Mouse (Mus musculus) forebrain, embryonic 14.5 days (tissue): ENCODE measurements around the gene Gm9837. TPM values are rescaled to one million over a fixed set of nuclear protein-coding genes. Genes with fewer than 3 reads are reported as not detected.

Source experiments
- ATAC-seq: fragments of 200-750 bp; cut with Nextera tagmentation; 2 replicates; pipeline ENCODE4 v1.8.0; 2017; ENCODE audit warnings: mild to moderate bottlenecking, moderate library complexity
- DNase-seq: peaks from one replicate; pipeline ENCODE4 v3.0.0-alpha.2; 2015; ENCODE audit warnings: low spot score
- H3K27ac ChIP-seq: fragments of 300-500 bp; sonication (generic); 2 replicates; pipeline ENCODE4 v1.5.1; 2014; ENCODE audit warnings: low read depth, mild to moderate bottlenecking, control low read depth, low read length, moderate library complexity
- H3K27me3 ChIP-seq: fragments of 300-500 bp; sonication (generic); replicated peaks from 2 replicates; pipeline ENCODE4 v1.6.1; 2014; ENCODE audit warnings: low read length, control low read depth, mixed read lengths; ENCODE audit not compliant: control insufficient read depth, insufficient read depth
- H3K36me3 ChIP-seq: fragments of 300-500 bp; sonication (generic); 2 replicates; pipeline ENCODE4 v1.6.1; 2014; ENCODE audit warnings: low read length, control low read depth; ENCODE audit not compliant: control insufficient read depth, insufficient read depth
- H3K4me1 ChIP-seq: fragments of 300-500 bp; sonication (generic); 2 replicates; pipeline ENCODE4 v1.6.1; 2014; ENCODE audit warnings: antibody characterized with exemption, low read length, control low read depth; ENCODE audit not compliant: control insufficient read depth, insufficient read depth
- H3K4me2 ChIP-seq: fragments of 300-500 bp; sonication (generic); 2 replicates; pipeline ENCODE4 v1.6.1; 2014; ENCODE audit warnings: mild to moderate bottlenecking, control low read depth, low read length
- H3K4me3 ChIP-seq: fragments of 300-500 bp; sonication (generic); 2 replicates; pipeline ENCODE4 v1.5.1; 2014; ENCODE audit warnings: low read depth, low read length, control low read depth
- H3K9ac ChIP-seq: fragments of 300-500 bp; sonication (generic); 2 replicates; pipeline ENCODE4 v1.6.1; 2014; ENCODE audit warnings: mild to moderate bottlenecking, low read length, control low read depth, moderate library complexity
- H3K9me3 ChIP-seq: fragments of 300-500 bp; sonication (generic); replicated peaks from 2 replicates; pipeline ENCODE4 v1.6.1; 2016; ENCODE audit warnings: low read length, control low read depth, mixed read lengths; ENCODE audit not compliant: control insufficient read depth
- WGBS: fragments of 180-500 bp; shearing (Covaris S2); extraction: QIAGEN DNeasy Blood & Tissue Kit; methylation state at CpG from one replicate; pipeline ENCODE4 v1.1.7; 2014; 5-methylcytosine and 5-hydroxymethylcytosine counted together
- polyA plus RNA-seq: library from polyadenylated mRNA; unstranded; fragments of >200 nt; fragmentation: Nextera tagmentation; extraction: Ambion mirVana; gene quantifications from 2 replicates; pipeline ENCODE4 v1.2.1, GENCODE M21; 2014

The Gm9837 gene
- polyA plus RNA-seq, 1 experiment from 2014 or later: not detected

DNA sequence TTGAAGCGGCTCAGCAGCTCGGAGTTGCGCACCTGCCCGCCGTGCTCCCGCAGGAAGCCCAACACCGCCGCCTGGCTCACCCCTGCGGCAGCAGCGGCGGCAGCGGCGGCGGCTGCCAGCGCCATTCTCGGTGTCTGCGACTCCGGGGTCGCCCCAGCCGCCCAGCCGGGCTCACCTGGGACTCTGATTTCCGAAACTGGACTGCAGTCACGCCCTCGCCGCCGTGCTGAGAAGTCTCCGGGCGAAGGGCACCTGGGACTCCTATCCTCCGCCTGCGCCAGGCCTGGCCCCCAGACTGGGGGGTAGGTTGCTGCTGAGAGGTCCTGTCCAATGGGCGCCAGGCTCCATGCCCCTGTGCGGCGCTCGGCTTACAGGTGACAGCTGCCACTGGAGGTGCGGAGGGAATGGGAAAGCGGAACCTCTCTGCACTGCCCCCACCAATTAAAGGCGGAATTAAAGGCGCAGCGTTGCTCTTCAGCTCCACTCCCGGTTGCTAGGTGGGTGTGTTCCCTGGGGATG lies 9.6 kb upstream of the Gm9837 start, which contains the start of the genes Gm9945 and Sowaha:
TSS of gene Gm9945 (plus strand) at position 384 of the 519 bp plus-strand sequence.
TSS of gene Sowaha (minus strand) at position 492 of the 519 bp plus-strand sequence.
- WGBS: 3% methylated on average over 40 of the region's 40 CpGs
- Histone ChIP-seq H3K27ac (0 out of 2 replicates have a peak within 1 kb of the TSS, but pooled peaks have one; percentile 21), H3K9me3 (0 out of 2 replicates have a peak, but pooled peaks cover 2% of the 10 kb centered on the region), H3K4me1 (peaks cover 10% of the 10 kb centered on the region; the same call in 1 of the 2 replicates), H3K36me3 (no peaks in the 10 kb centered on the region), H3K9ac (peak within 1 kb of the TSS; percentile 55), H3K27me3 (peaks cover 36% of the 10 kb centered on the region), H3K4me2 (peak within 1 kb of the TSS; percentile 62), H3K4me3 (peak within 1 kb of the TSS; percentile 39)
- no peak; the same call in 1 of the 2 replicates for ATAC-seq
- peak; percentile 29 for DNase-seq

DNA sequence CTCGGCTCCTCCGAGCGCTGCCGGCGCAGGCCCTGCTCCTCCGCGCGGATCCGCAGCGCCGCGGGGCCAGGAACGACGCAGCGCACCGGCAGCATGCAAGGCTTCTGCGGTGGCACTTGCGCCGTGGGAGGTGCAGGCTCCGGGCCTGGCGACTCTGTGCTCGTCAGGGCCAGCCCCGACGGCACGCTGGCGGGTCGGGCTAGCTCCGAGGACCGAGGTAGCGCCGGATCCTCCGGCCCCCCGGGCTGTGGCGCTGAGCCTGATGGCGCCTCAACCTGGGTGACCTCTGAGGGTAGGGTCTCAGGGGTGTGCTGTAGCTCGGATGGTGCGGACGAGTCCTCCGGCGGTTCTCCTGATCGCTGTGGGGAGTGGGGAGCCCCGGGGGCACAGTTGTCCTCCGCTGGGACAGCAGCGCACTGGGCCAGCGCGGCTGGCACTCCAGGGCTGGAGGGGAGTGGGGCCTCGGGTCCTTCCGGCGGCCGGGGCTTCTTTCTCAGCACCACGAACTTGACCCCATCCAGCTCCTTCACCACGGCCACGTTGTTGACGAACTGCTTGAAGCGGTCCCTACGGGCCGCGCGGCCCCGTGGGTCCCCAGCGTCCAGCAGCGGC lies 9.0 kb upstream of the Gm9837 start:
- Histone ChIP-seq H3K4me3 (peak overlapping the region; percentile 39), H3K4me2 (peak overlapping the region; percentile 62), H3K27ac (0 out of 2 replicates have a peak overlapping the region, but pooled peaks have one; percentile 21), H3K9ac (peak overlapping the region; percentile 55), H3K9me3 (0 out of 2 replicates have a peak, but pooled peaks cover 2% of the 10 kb centered on the region), H3K27me3 (peaks cover 36% of the 10 kb centered on the region), H3K36me3 (no peaks in the 10 kb centered on the region), H3K4me1 (peaks cover 14% of the 10 kb centered on the region; the same call in 1 of the 2 replicates)
- ATAC-seq (peak; percentile 46; the same call in 1 of the 2 replicates), DNase-seq (peak; percentile 23)
- 1% methylated on average over 61 of the region's 62 CpGs for WGBS

DNA sequence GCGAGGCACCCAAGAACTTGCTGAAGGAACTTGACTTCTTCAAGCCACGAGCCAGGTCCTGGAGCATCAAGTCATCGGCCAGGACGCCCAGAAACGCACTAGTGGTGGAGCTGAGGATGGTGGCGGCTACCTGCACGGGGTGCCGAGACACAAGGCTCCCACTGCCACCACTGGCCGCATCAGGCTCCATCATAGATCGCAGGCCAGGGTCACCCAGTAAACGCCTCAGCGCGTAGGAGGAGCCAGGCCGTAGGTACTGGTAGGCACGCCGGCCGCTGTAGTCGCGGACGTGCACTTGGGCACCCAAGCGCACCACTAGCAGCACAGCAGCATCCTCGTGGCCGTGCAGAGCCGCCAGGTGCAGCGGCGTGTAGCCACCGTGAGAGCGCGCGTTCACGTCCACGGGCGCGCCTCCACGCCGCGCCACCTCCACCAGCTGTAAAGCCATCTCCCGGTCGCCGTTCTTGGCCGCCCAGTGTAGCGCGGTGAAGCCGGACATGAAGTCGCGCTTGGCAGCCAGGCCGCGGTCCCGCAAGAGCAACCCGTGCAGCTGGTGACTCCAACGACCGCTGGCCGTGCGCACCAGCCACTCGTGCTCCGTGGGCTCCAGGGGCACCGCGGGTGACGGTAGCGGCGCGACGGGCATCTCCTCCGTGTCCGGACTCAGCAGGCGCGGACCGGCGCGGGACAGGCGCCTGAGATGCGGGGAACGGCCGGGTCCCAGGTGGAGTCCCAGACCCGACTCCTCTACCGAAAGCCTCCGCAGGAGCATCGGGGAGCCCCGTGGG lies 8.3 kb upstream of the Gm9837 start:
- H3K36me3 ChIP-seq: no peaks in the 10 kb centered on the region

DNA sequence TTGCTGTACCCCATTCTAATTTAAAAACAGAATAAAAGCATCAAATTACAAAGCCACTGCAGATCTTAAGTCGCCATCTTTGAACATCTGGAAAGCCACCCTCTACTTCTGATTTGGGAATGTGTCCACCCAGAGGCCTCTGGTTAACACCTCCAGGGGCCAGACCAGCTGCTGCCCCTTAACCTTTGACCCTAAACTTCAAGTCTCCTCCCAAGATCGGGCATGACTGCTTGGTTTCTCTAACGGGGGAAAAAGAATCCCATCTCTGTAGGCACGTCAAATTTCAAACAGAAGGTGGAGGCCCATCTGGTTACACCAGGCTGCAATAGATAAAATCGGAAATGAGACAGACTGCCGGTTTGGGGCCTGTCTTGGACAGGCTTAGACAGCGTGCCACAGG lies 7.6 kb upstream of the Gm9837 start:
- H3K27me3 ChIP-seq: peaks cover 36% of the 10 kb centered on the region
- peaks cover 14% of the 10 kb centered on the region; the same call in 1 of the 2 replicates for H3K4me1 ChIP-seq
- H3K4me2 ChIP-seq: no peak overlapping the region
- DNase-seq (no peak), ATAC-seq (no peak)
- 0 out of 2 replicates have a peak, but pooled peaks cover 2% of the 10 kb centered on the region for H3K9me3 ChIP-seq
- no peak overlapping the region for H3K27ac ChIP-seq
- no peak overlapping the region for H3K4me3 ChIP-seq
- 58% methylated on average over 7 of the region's 7 CpGs for WGBS
- no peak overlapping the region for H3K9ac ChIP-seq
- H3K36me3 ChIP-seq: no peaks in the 10 kb centered on the region

More for the DNA sequence above, 8.3 kb upstream of the Gm9837 start:
- ATAC-seq: 0 out of 2 replicates have a peak, but pooled peaks have one; percentile 10
- Histone ChIP-seq H3K9ac (peak overlapping the region; percentile 55), H3K4me1 (peaks cover 14% of the 10 kb centered on the region; the same call in 1 of the 2 replicates), H3K27ac (no peak overlapping the region), H3K9me3 (0 out of 2 replicates have a peak, but pooled peaks cover 2% of the 10 kb centered on the region), H3K4me2 (peak overlapping the region; percentile 62), H3K4me3 (peak overlapping the region; percentile 39), H3K27me3 (peaks cover 36% of the 10 kb centered on the region)
- WGBS: 5% methylated on average over 79 of the region's 79 CpGs
- peak; percentile 17 for DNase-seq

DNA sequence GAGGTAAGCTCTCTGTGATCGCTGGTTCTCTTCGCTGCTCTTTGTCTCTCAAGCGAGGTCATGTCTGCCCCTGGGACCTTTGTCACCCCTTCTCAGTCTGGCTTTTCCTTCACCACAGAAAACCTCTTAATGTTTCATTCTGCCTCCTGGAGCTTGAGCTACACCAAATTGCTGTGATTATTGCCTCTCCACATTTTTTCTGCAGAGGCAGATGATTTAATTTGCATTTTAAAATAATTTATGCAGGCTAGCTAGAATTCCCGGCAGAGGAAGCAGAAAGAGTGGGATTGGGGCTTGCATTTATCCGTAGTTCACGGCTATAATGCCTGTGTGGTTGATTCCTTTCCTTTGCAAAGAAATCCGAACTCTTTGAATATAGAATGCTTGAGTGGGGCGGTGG lies 5.3 kb upstream of the Gm9837 start:
- 18% methylated on average over 8 of the region's 8 CpGs for WGBS
- H3K27ac ChIP-seq: peak overlapping the region; percentile 78; the same call in 1 of the 2 replicates
- DNase-seq (peak; percentile 73), ATAC-seq (0 out of 2 replicates have a peak, but pooled peaks have one; percentile 40)
- peaks cover 28% of the 10 kb centered on the region for H3K27me3 ChIP-seq
- no peak overlapping the region for H3K4me3 ChIP-seq
- 0 out of 2 replicates have a peak, but pooled peaks cover 2% of the 10 kb centered on the region for H3K9me3 ChIP-seq
- peak overlapping the region; percentile 33 for H3K4me2 ChIP-seq
- H3K36me3 ChIP-seq: no peaks in the 10 kb centered on the region
- no peak overlapping the region; the same call in 1 of the 2 replicates for H3K9ac ChIP-seq
- H3K4me1 ChIP-seq: peaks cover 16% of the 10 kb centered on the region

GRCm38 (mm10) chr11:53472709-53473108 lies 2.4 kb upstream of the Gm9837 start:
- Histone ChIP-seq H3K4me3 (no peak overlapping the region), H3K9me3 (no peaks in the 10 kb centered on the region), H3K9ac (no peak overlapping the region), H3K4me2 (no peak overlapping the region), H3K27ac (no peak overlapping the region), H3K27me3 (peaks cover under 1% of the 10 kb centered on the region), H3K4me1 (peaks cover 15% of the 10 kb centered on the region), H3K36me3 (no peaks in the 10 kb centered on the region)
- DNase-seq (no peak), ATAC-seq (no peak)
- WGBS: 81% methylated on average over 3 of the region's 3 CpGs

GRCm38 (mm10) chr11:53469294-53469967 lies 848 bp downstream of the Gm9837 start:
- DNase-seq (no peak), ATAC-seq (peak; percentile 18; the same call in 1 of the 2 replicates)
- WGBS: 23% methylated on average over 16 of the region's 16 CpGs
- Histone ChIP-seq H3K9ac (no peak overlapping the region), H3K27me3 (peaks cover 23% of the 10 kb centered on the region), H3K4me2 (peak overlapping the region; percentile 48), H3K4me3 (0 out of 2 replicates have a peak overlapping the region, but pooled peaks have one; percentile 10), H3K36me3 (no peaks in the 10 kb centered on the region), H3K27ac (no peak overlapping the region), H3K9me3 (no peaks in the 10 kb centered on the region), H3K4me1 (peaks cover 10% of the 10 kb centered on the region)
